Mouse (Mus musculus) induced T-regulatory cell, adult 2 months (primary cell): ENCODE measurements around the gene Lrrc20.

Experiments
- DNase-seq: peaks from one replicate; pipeline ENCODE4 v3.0.0-alpha.2; 2012; ENCODE audit warnings: low read depth

Lrrc20 gene

GRCm38 (mm10) chr10:61474344-61474743 lies 1.3 kb upstream of the Lrrc20 start:
- DNase-seq: peak; percentile 12

GRCm38 (mm10) chr10:61476440-61477165 lies 1.0 kb downstream of the Lrrc20 start:
- DNase-seq: peak; percentile 14

GRCm38 (mm10) chr10:61479461-61479860 lies 3.9 kb downstream of the Lrrc20 start:
- DNase-seq: no peak

GRCm38 (mm10) chr10:61479927-61480326 lies 4.3 kb downstream of the Lrrc20 start:
- no peak for DNase-seq

- no peak for DNase-seq
Measured at GRCm38 (mm10) chr10:61480488-61480887, 4.9 kb downstream of the Lrrc20 start.

- DNase-seq: no peak
Measured at GRCm38 (mm10) chr10:61482771-61483170, 7.2 kb downstream of the Lrrc20 start.

- DNase-seq: no peak
Measured at GRCm38 (mm10) chr10:61484801-61485200, 9.2 kb downstream of the Lrrc20 start.

GRCm38 (mm10) chr10:61486551-61487339 lies 11.1 kb downstream of the Lrrc20 start:
- no peak for DNase-seq

- no peak for DNase-seq
Measured at GRCm38 (mm10) chr10:61488522-61489110, 13.0 kb downstream of the Lrrc20 start.

- no peak for DNase-seq
Measured at GRCm38 (mm10) chr10:61491573-61491972, 16.0 kb downstream of the Lrrc20 start.

- DNase-seq: peak; percentile 86
Measured at GRCm38 (mm10) chr10:61492040-61492439, 16.4 kb downstream of the Lrrc20 start.

GRCm38 (mm10) chr10:61495461-61495860 lies 19.9 kb downstream of the Lrrc20 start:
- no peak for DNase-seq

- DNase-seq: no peak
Measured at GRCm38 (mm10) chr10:61496231-61496630, 20.6 kb downstream of the Lrrc20 start.

GRCm38 (mm10) chr10:61499505-61500466 lies 24.2 kb downstream of the Lrrc20 start:
- no peak for DNase-seq

GRCm38 (mm10) chr10:61500756-61501155 lies 25.2 kb downstream of the Lrrc20 start:
- no peak for DNase-seq

- DNase-seq: no peak
Measured at GRCm38 (mm10) chr10:61504073-61504472, 28.5 kb downstream of the Lrrc20 start.

- DNase-seq: no peak
Measured at GRCm38 (mm10) chr10:61506381-61507200, 31.0 kb downstream of the Lrrc20 start.

GRCm38 (mm10) chr10:61509873-61510272 lies 34.3 kb downstream of the Lrrc20 start:
- no peak for DNase-seq

- DNase-seq: no peak
Measured at GRCm38 (mm10) chr10:61510809-61511208, 35.2 kb downstream of the Lrrc20 start.

- no peak for DNase-seq
Measured at GRCm38 (mm10) chr10:61512215-61512889, 36.8 kb downstream of the Lrrc20 start.
